Mouse (Mus musculus) B cell, adult 67 days (primary cell): ENCODE measurements around the gene Syt13. TPM values are rescaled to one million over a fixed set of nuclear protein-coding genes. Genes with fewer than 3 reads are reported as not detected.

Source experiments
- total RNA-seq, 2 experiments: library from RNA; stranded (reverse); gene quantifications; 4 replicates each; pipeline ENCODE4 v1.2.4; 2023

The Syt13 gene
- total RNA-seq, result not detected

DNA sequence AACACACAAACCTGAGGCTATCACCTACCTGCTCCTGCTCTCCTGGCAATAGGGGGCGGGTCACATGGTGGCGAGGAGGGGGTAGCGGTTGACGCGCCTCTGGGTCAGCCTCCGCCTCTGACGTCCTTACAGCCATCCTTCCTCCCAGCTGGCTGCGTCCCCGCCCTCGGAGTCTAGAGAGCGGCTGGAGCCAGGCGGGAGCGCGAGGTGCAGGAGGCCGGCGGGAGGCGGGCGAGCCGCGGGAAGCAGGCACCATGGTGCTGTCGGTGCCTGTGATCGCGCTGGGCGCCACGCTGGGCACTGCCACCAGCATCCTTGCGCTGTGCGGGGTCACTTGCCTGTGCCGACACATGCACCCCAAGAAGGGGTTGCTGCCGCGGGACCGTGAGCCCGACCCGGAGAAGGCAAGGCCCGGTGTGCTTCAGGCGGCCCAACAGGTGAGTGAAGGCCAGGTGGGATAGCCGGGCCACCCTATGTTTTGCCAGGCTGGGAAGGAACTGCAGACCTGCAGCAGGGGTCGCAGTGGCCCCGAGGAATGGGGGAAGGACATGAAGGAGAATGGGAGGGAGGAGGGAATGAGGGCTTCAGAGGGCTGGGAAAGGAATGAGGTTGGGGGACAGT is at the start of gene Syt13:
Syt13 (plus strand) TSS at position 166 of the 621 bp plus-strand sequence.

Other genes with a start within 250 kb of the Syt13 start
- gene Prdm11, start 131.1 kb downstream of the Syt13 start, total RNA-seq, result 10 to 100 TPM; 34.1 TPM